Mouse (Mus musculus): ENCODE data around the gene F11. TPM values are rescaled to one million over a fixed set of nuclear protein-coding genes. Genes with fewer than 3 reads are reported as not detected.

F11 gene
- total RNA-seq, 4 experiments from 2014 or later: not detected

- no peak for DNase-seq (ENCODE audit: low spot score in 2 of 2)
These were observed 15.5 kb downstream of the F11 start for GRCm38 (mm10) chr8:45246307-45246706.

- DNase-seq (ENCODE audit: low spot score in 2 of 2): no peak
These were observed 22.5 kb downstream of the F11 start for GRCm38 (mm10) chr8:45239363-45239762.

- DNase-seq (ENCODE audit: low spot score in 2 of 2): no peak
These were observed 23.5 kb downstream of the F11 start for GRCm38 (mm10) chr8:45238282-45238681.

- no peak for DNase-seq (ENCODE audit: low spot score in 2 of 2)
These were observed 25.5 kb downstream of the F11 start for GRCm38 (mm10) chr8:45236164-45236912.

- no peak for DNase-seq (ENCODE audit: low spot score in 2 of 2)
These were observed 26.6 kb downstream of the F11 start for GRCm38 (mm10) chr8:45235228-45235627.

- no peak for DNase-seq (ENCODE audit: low spot score in 2 of 2)
These were observed 28.6 kb downstream of the F11 start for GRCm38 (mm10) chr8:45233256-45233655.

GRCm38 (mm10) chr8:45202476-45202875 lies 59.4 kb downstream of the F11 start:
- DNase-seq (ENCODE audit: low spot score in 2 of 2): no peak

GRCm38 (mm10) chr8:45201605-45202004 lies 60.2 kb downstream of the F11 start:
- DNase-seq (ENCODE audit: low spot score in 2 of 2): no peak

- DNase-seq (ENCODE audit: low spot score in 2 of 2): no peak
These were observed 64.5 kb downstream of the F11 start for GRCm38 (mm10) chr8:45197294-45197693.

- no peak for DNase-seq (ENCODE audit: low spot score in 2 of 2)
These were observed 65.8 kb downstream of the F11 start for GRCm38 (mm10) chr8:45195954-45196526.

Other genes with a start within 250 kb of the F11 start
- not detected for gene Mtnr1a, start 192.9 kb downstream of the F11 start, total RNA-seq (2022)
- under 1 TPM in 1 of 4 experiments, not detected in 3; 0.05 TPM for gene Klkb1, start 32.8 kb upstream of the F11 start, total RNA-seq (2022)
- not detected for gene Gm45753, start 46.4 kb upstream of the F11 start, total RNA-seq (2022)
- gene Cyp4v3, start 71.2 kb upstream of the F11 start, total RNA-seq (2022): 1 to 10 TPM in 2 of 4 experiments, under 1 TPM in 2; 0.44 to 1.2 (median 0.85) TPM
- 1 to 10 TPM; 1.3 to 2.0 (median 1.6) TPM for gene Fam149a, start 120.3 kb upstream of the F11 start, total RNA-seq (2022)
- gene Tlr3, start 149.0 kb upstream of the F11 start, total RNA-seq (2022): 1 to 10 TPM in 2 of 4 experiments, under 1 TPM in 2; 0.68 to 1.3 (median 0.91) TPM
- 100 to 1,000 TPM in 1 of 4 experiments, 10 to 100 TPM in 3; 60.0 to 116 (median 75.8) TPM for gene Sorbs2, start 245.8 kb upstream of the F11 start, total RNA-seq (2022)

Data from gastrocnemius, adult 8-10 months (tissue).